Mouse (Mus musculus) embryonic facial prominence, embryonic 13.5 days (tissue): ENCODE measurements around the gene Krt10. TPM values are rescaled to one million over a fixed set of nuclear protein-coding genes. Genes with fewer than 3 reads are reported as not detected.

ENCODE experiments used
- ATAC-seq: fragments of 200-750 bp; cut with Nextera tagmentation; 2 replicates; pipeline ENCODE4 v1.8.0; 2017; ENCODE audit warnings: low read depth; ENCODE audit not compliant: insufficient number of reproducible peaks, insufficient read depth, low FRiP score, low TSS enrichment
- H3K27ac ChIP-seq: fragments of 300-500 bp; sonication (generic); 2 replicates; pipeline ENCODE4 v1.5.1; 2015; ENCODE audit warnings: moderate library complexity, mild to moderate bottlenecking, inconsistent platforms
- H3K27me3 ChIP-seq: fragments of 300-500 bp; sonication (generic); 2 replicates; pipeline ENCODE4 v1.6.1; 2015; ENCODE audit warnings: mild to moderate bottlenecking, inconsistent platforms
- H3K36me3 ChIP-seq: fragments of 300-500 bp; sonication (generic); 2 replicates; pipeline ENCODE4 v1.6.1; 2015; ENCODE audit warnings: mild to moderate bottlenecking, inconsistent platforms
- H3K4me1 ChIP-seq: fragments of 300-500 bp; sonication (generic); 2 replicates; pipeline ENCODE4 v1.6.1; 2015; ENCODE audit warnings: inconsistent platforms
- H3K4me2 ChIP-seq: fragments of 300-500 bp; sonication (generic); 2 replicates; pipeline ENCODE4 v1.6.1; 2015; ENCODE audit warnings: moderate library complexity, mild to moderate bottlenecking, inconsistent platforms
- H3K4me3 ChIP-seq: fragments of 300-500 bp; sonication (generic); 2 replicates; pipeline ENCODE4 v1.5.1; 2015; ENCODE audit warnings: mild to moderate bottlenecking, inconsistent platforms
- H3K9ac ChIP-seq: fragments of 300-500 bp; sonication (generic); 2 replicates; pipeline ENCODE4 v1.6.1; 2015; ENCODE audit warnings: mild to moderate bottlenecking, inconsistent platforms
- H3K9me3 ChIP-seq: fragments of 300-500 bp; sonication (generic); 2 replicates; pipeline ENCODE4 v1.6.1; 2016; ENCODE audit warnings: inconsistent platforms
- WGBS: fragments of 180-500 bp; shearing (Covaris S2); methylation state at CpG from one replicate; pipeline ENCODE4 v1.1.7; 2015; ENCODE audit warnings: mixed read lengths; 5-methylcytosine and 5-hydroxymethylcytosine counted together
- polyA plus RNA-seq: library from polyadenylated mRNA; unstranded; fragments of >200 nt; fragmentation: Nextera tagmentation; extraction: Ambion mirVana; gene quantifications from 2 replicates; pipeline ENCODE4 v1.2.1, GENCODE M21; 2015

Gene Krt10
- polyA plus RNA-seq, 1 experiment from 2014 or later: 60.4 TPM

- 84% methylated on average over 8 of the region's 8 CpGs for WGBS
- no peak for ATAC-seq
- no peaks in the 10 kb centered on the region for H3K9me3 ChIP-seq
These were observed 19.2 kb downstream of the Krt10 start for GRCm38 (mm10) chr11:99369853-99370451.

GRCm38 (mm10) chr11:99369229-99369628 lies 19.9 kb downstream of the Krt10 start:
- no peak overlapping the region for H3K9ac ChIP-seq
- H3K9me3 ChIP-seq: no peaks in the 10 kb centered on the region
- no peak overlapping the region for H3K4me3 ChIP-seq
- H3K27me3 ChIP-seq: no peaks in the 10 kb centered on the region; the same call in 1 of the 2 replicates
- H3K36me3 ChIP-seq: no peaks in the 10 kb centered on the region
- H3K4me1 ChIP-seq: no peaks in the 10 kb centered on the region
- no peak overlapping the region for H3K27ac ChIP-seq
- no peak overlapping the region for H3K4me2 ChIP-seq
- ATAC-seq: no peak
- WGBS: 18% methylated on average over 3 of the region's 3 CpGs

More at GRCm38 (mm10) chr11:99369853-99370451, 19.2 kb downstream of the Krt10 start:
- Histone ChIP-seq H3K4me1 (no peaks in the 10 kb centered on the region), H3K4me2 (no peak overlapping the region), H3K36me3 (no peaks in the 10 kb centered on the region), H3K27me3 (no peaks in the 10 kb centered on the region; the same call in 1 of the 2 replicates), H3K4me3 (no peak overlapping the region), H3K27ac (no peak overlapping the region), H3K9ac (no peak overlapping the region)

- WGBS: 48% methylated on average over 10 of the region's 10 CpGs
- H3K9ac ChIP-seq: no peak overlapping the region
- H3K4me2 ChIP-seq: no peak overlapping the region
- no peak overlapping the region for H3K27ac ChIP-seq
- ATAC-seq: no peak
- H3K36me3 ChIP-seq: no peaks in the 10 kb centered on the region
- H3K4me1 ChIP-seq: no peaks in the 10 kb centered on the region
- no peaks in the 10 kb centered on the region; the same call in 1 of the 2 replicates for H3K27me3 ChIP-seq
- H3K9me3 ChIP-seq: no peaks in the 10 kb centered on the region
- no peak overlapping the region for H3K4me3 ChIP-seq
These were observed 22.4 kb downstream of the Krt10 start for GRCm38 (mm10) chr11:99366791-99367190.

- 26% methylated on average over 9 of the region's 9 CpGs for WGBS
- Histone ChIP-seq H3K27ac (no peak overlapping the region), H3K4me1 (no peaks in the 10 kb centered on the region), H3K27me3 (no peaks in the 10 kb centered on the region), H3K9ac (no peak overlapping the region), H3K4me2 (no peak overlapping the region), H3K36me3 (no peaks in the 10 kb centered on the region), H3K4me3 (no peak overlapping the region), H3K9me3 (no peaks in the 10 kb centered on the region)
- no peak for ATAC-seq
These were observed 24.8 kb downstream of the Krt10 start for GRCm38 (mm10) chr11:99364412-99364811.

GRCm38 (mm10) chr11:99361423-99361822 lies 27.7 kb downstream of the Krt10 start:
- Histone ChIP-seq H3K27ac (no peak overlapping the region), H3K4me1 (no peaks in the 10 kb centered on the region), H3K9ac (no peak overlapping the region), H3K27me3 (no peaks in the 10 kb centered on the region), H3K9me3 (no peaks in the 10 kb centered on the region), H3K4me2 (no peak overlapping the region), H3K4me3 (no peak overlapping the region), H3K36me3 (no peaks in the 10 kb centered on the region)
- ATAC-seq: no peak
- 88% methylated on average over 8 of the region's 8 CpGs for WGBS

GRCm38 (mm10) chr11:99351004-99351403 lies 38.2 kb downstream of the Krt10 start, which contains the start of gene Krt27:
Krt27 (minus strand) TSS chr11:99351104.
- H3K4me1 ChIP-seq: no peaks in the 10 kb centered on the region

GRCm38 (mm10) chr11:99339299-99339847 lies 49.8 kb downstream of the Krt10 start:
- Histone ChIP-seq H3K9me3 (no peaks in the 10 kb centered on the region), H3K27ac (no peak overlapping the region), H3K4me1 (no peaks in the 10 kb centered on the region), H3K9ac (no peak overlapping the region), H3K36me3 (no peaks in the 10 kb centered on the region), H3K4me3 (no peak overlapping the region), H3K4me2 (no peak overlapping the region), H3K27me3 (no peaks in the 10 kb centered on the region)
- ATAC-seq: no peak
- 81% methylated on average over 11 of the region's 11 CpGs for WGBS

More at GRCm38 (mm10) chr11:99351004-99351403, 38.2 kb downstream of the Krt10 start, which contains the start of gene Krt27:
- Histone ChIP-seq H3K36me3 (no peaks in the 10 kb centered on the region), H3K27ac (no peak within 1 kb of the TSS), H3K4me3 (no peak within 1 kb of the TSS), H3K9ac (no peak within 1 kb of the TSS), H3K9me3 (no peaks in the 10 kb centered on the region), H3K4me2 (no peak within 1 kb of the TSS), H3K27me3 (no peaks in the 10 kb centered on the region)
- 79% methylated on average over 12 of the region's 12 CpGs for WGBS
- ATAC-seq: no peak

GRCm38 (mm10) chr11:99337866-99338265 lies 51.3 kb downstream of the Krt10 start, which contains the start of gene Krt26:
Krt26 (minus strand) TSS chr11:99337966.
- Histone ChIP-seq H3K9ac (no peak within 1 kb of the TSS), H3K27me3 (no peaks in the 10 kb centered on the region), H3K36me3 (no peaks in the 10 kb centered on the region), H3K4me3 (no peak within 1 kb of the TSS), H3K4me1 (no peaks in the 10 kb centered on the region), H3K27ac (no peak within 1 kb of the TSS), H3K9me3 (no peaks in the 10 kb centered on the region), H3K4me2 (no peak within 1 kb of the TSS)
- WGBS: 94% methylated on average over 11 of the region's 11 CpGs
- ATAC-seq: no peak

Other genes starting within 250 kb of the Krt10 start
- 0.30 and 0.69 TPM in 2 replicates for gene Ccr7, start 234.3 kb downstream of the Krt10 start, polyA plus RNA-seq
- gene Smarce1, start 158.3 kb downstream of the Krt10 start, polyA plus RNA-seq: 307 and 334 TPM in 2 replicates
- 0.41 and 0.42 TPM in 2 replicates for gene Krt222, start 145.3 kb downstream of the Krt10 start, polyA plus RNA-seq
- gene Krt24, start 104.1 kb downstream of the Krt10 start, polyA plus RNA-seq: 0.32 and 0.44 TPM in 2 replicates
- 0.12 and 0.34 TPM in 2 replicates for gene Krt25, start 66.4 kb downstream of the Krt10 start, polyA plus RNA-seq
- 0.14 TPM in 1 of 2 replicates, not detected in the other for gene Krt26, start 51.4 kb downstream of the Krt10 start, polyA plus RNA-seq
- gene Krt27, start 38.3 kb downstream of the Krt10 start, polyA plus RNA-seq: 0.33 and 0.39 TPM in 2 replicates
- gene Krt28, start 14.5 kb downstream of the Krt10 start, polyA plus RNA-seq: 1.1 and 1.4 TPM in 2 replicates
- not detected in 2 replicates for gene Krt12, start 32.9 kb upstream of the Krt10 start, polyA plus RNA-seq
- 0.24 and 3.2 TPM in 2 replicates for gene Krt20, start 48.8 kb upstream of the Krt10 start, polyA plus RNA-seq
- gene Krt23, start 103.8 kb upstream of the Krt10 start, polyA plus RNA-seq: 5.1 and 9.0 TPM in 2 replicates
- not detected in 2 replicates for gene Krt39, start 132.0 kb upstream of the Krt10 start, polyA plus RNA-seq
- gene Krt40, start 153.8 kb upstream of the Krt10 start, polyA plus RNA-seq: not detected in 2 replicates
- not detected in 2 replicates for gene Krtap3-3, start 161.5 kb upstream of the Krt10 start, polyA plus RNA-seq
- gene Krtap3-2, start 167.5 kb upstream of the Krt10 start, polyA plus RNA-seq: not detected in 2 replicates
- gene Gm11939, start 170.1 kb upstream of the Krt10 start, polyA plus RNA-seq: not detected in 2 replicates
- gene Krtap3-1, start 177.3 kb upstream of the Krt10 start, polyA plus RNA-seq: not detected in 2 replicates
- gene Krtap1-5, start 191.7 kb upstream of the Krt10 start, polyA plus RNA-seq: not detected in 2 replicates
- gene Krtap1-4, start 194.3 kb upstream of the Krt10 start, polyA plus RNA-seq: not detected in 2 replicates
- not detected in 2 replicates for gene Krtap1-3, start 202.0 kb upstream of the Krt10 start, polyA plus RNA-seq
- not detected in 2 replicates for gene Krtap9-3, start 208.7 kb upstream of the Krt10 start, polyA plus RNA-seq
- not detected in 2 replicates for gene Gm11938, start 213.9 kb upstream of the Krt10 start, polyA plus RNA-seq
- gene Gm11937, start 220.8 kb upstream of the Krt10 start, polyA plus RNA-seq: not detected in 2 replicates
- gene Krtap2-4, start 225.5 kb upstream of the Krt10 start, polyA plus RNA-seq: not detected in 2 replicates
- gene Gm11562, start 231.1 kb upstream of the Krt10 start, polyA plus RNA-seq: not detected in 2 replicates
- not detected in 2 replicates for gene Krtap4-1, start 238.9 kb upstream of the Krt10 start, polyA plus RNA-seq
- gene Krtap4-2, start 245.7 kb upstream of the Krt10 start, polyA plus RNA-seq: not detected in 2 replicates